Comparison of ENCODE assay signal across 20 mouse cellular contexts in genomic region chr1:87920056-87920614, GRCm38 (mm10).
DNase-seq lines count a peak whose midpoint lies in the region; ATAC-seq lines count a peak whose summit lies in the region.
"Had no signal": no experiment of that assay in that cellular context is flagged by ENCODE, and none has a peak within 500 bp of the region (broad histone marks: within the 10 kb centered on the region; RNA-seq: fewer than 3 reads in every experiment).

No protein-coding gene starts in this region.

- ATAC-seq in intestine, embryonic 16.5 days = peak; percentile 65
- ATAC-seq in intestine, embryonic 15.5 days = no peak
- ATAC-seq in kidney, embryonic 16.5 days (ENCODE audit: low FRiP score, low TSS enrichment) = no peak
- ATAC-seq: forebrain, embryonic 13.5 days; forebrain, postnatal 0 days had no signal

- no peaks in the 10 kb centered on the region for H3K4me1 ChIP-seq in intestine, embryonic 16.5 days (ENCODE audit: control insufficient read depth, insufficient read depth, low read length)
- no peaks in the 10 kb centered on the region for H3K4me1 ChIP-seq in intestine, embryonic 15.5 days (replicated peaks)
- H3K4me1 ChIP-seq in kidney, embryonic 16.5 days (ENCODE audit: insufficient read depth, low read length) = no peaks in the 10 kb centered on the region
- H3K4me1 ChIP-seq: forebrain, embryonic 10.5 days; forebrain, embryonic 13.5 days; hindbrain, embryonic 12.5 days had no signal

- no peak overlapping the region for H3K4me3 ChIP-seq in intestine, embryonic 16.5 days (ENCODE audit: low read length)
- no peak overlapping the region for H3K4me3 ChIP-seq in intestine, embryonic 15.5 days (replicated peaks)
- H3K4me3 ChIP-seq in kidney, embryonic 16.5 days (ENCODE audit: low read length) = no peak overlapping the region
- H3K4me3 ChIP-seq: forebrain, embryonic 10.5 days; forebrain, embryonic 13.5 days; gastrocnemius, adult 2 months; hindbrain, embryonic 12.5 days had no signal

- WGBS in intestine, embryonic 16.5 days = 56% methylated on average over 3 of the region's 3 CpGs
- 65% methylated on average over 3 of the region's 3 CpGs for WGBS in intestine, embryonic 15.5 days
- 86% methylated on average over 3 of the region's 3 CpGs for WGBS in kidney, embryonic 16.5 days

- no peak overlapping the region for H3K27ac ChIP-seq in intestine, embryonic 16.5 days (ENCODE audit: low read length)
- no peak overlapping the region for H3K27ac ChIP-seq in intestine, embryonic 15.5 days
- H3K27ac ChIP-seq in kidney, embryonic 16.5 days (ENCODE audit: low read length) = no peak overlapping the region
- H3K27ac ChIP-seq: forebrain, embryonic 10.5 days; forebrain, embryonic 13.5 days; gastrocnemius, adult 2 months; hindbrain, embryonic 12.5 days had no signal

- no peak overlapping the region for H3K9ac ChIP-seq in intestine, embryonic 16.5 days (ENCODE audit: low read depth, low read length)
- no peak overlapping the region for H3K9ac ChIP-seq in intestine, embryonic 15.5 days
- H3K9ac ChIP-seq in kidney, embryonic 16.5 days (replicated peaks; ENCODE audit: low read length) = no peak overlapping the region
- H3K9ac ChIP-seq: forebrain, embryonic 13.5 days; forebrain, postnatal 0 days; hindbrain, embryonic 12.5 days had no signal

- no peak overlapping the region for H3K4me2 ChIP-seq in intestine, embryonic 16.5 days (ENCODE audit: low read depth, low read length)
- no peak overlapping the region for H3K4me2 ChIP-seq in intestine, embryonic 15.5 days (replicated peaks)
- no peak overlapping the region for H3K4me2 ChIP-seq in kidney, embryonic 16.5 days (replicated peaks; ENCODE audit: low read depth, low read length)
- H3K4me2 ChIP-seq: forebrain, embryonic 13.5 days; heart, embryonic 11.5 days; hindbrain, embryonic 12.5 days had no signal

- H3K9me3 ChIP-seq in intestine, embryonic 16.5 days (ENCODE audit: control insufficient read depth, low read length) = no peaks in the 10 kb centered on the region
- no peaks in the 10 kb centered on the region for H3K9me3 ChIP-seq in intestine, embryonic 15.5 days
- H3K9me3 ChIP-seq in kidney, embryonic 16.5 days (ENCODE audit: low read length) = no peaks in the 10 kb centered on the region
- H3K9me3 ChIP-seq: forebrain, embryonic 10.5 days; forebrain, embryonic 13.5 days; hindbrain, embryonic 12.5 days had no signal

- DNase-seq in kidney, adult 8-10 months = peak; percentile 20 to 53
- peak; percentile 1 for DNase-seq in right cerebral cortex, postnatal 14 days
- DNase-seq in right cerebral cortex, postnatal 25 days = no peak
- DNase-seq in spleen, postnatal 14 days (ENCODE audit: low spot score in 2 of 2) = no peak
- DNase-seq: adrenal gland, postnatal 10 days; adrenal gland, postnatal 36 days; cerebellum, adult 18-20 months; cerebellum, adult 9-10 months; cerebellum, postnatal 14 days; forebrain, postnatal 0 days; gastrocnemius, adult 2 months; gastrocnemius, postnatal 14 days; heart, adult 11 months had no signal

- H3K27me3 ChIP-seq in intestine, embryonic 16.5 days (replicated peaks; ENCODE audit: control insufficient read depth, insufficient read depth, low read length) = no peaks in the 10 kb centered on the region
- H3K27me3 ChIP-seq in intestine, embryonic 15.5 days (replicated peaks) = no peaks in the 10 kb centered on the region
- no peaks in the 10 kb centered on the region for H3K27me3 ChIP-seq in kidney, embryonic 16.5 days (ENCODE audit: insufficient read depth, low read length)
- H3K27me3 ChIP-seq: forebrain, embryonic 13.5 days; hindbrain, embryonic 12.5 days had no signal

- 0 out of 2 replicates have a peak, but pooled peaks cover 3% of the 10 kb centered on the region for H3K36me3 ChIP-seq in intestine, embryonic 16.5 days (ENCODE audit: control insufficient read depth, insufficient read depth, low read length)
- H3K36me3 ChIP-seq in intestine, embryonic 15.5 days = peaks cover 28% of the 10 kb centered on the region
- peaks cover 44% of the 10 kb centered on the region for H3K36me3 ChIP-seq in kidney, embryonic 16.5 days (ENCODE audit: insufficient read depth, low read length)

Comparison
In these comparisons a context has a peak if more than half of its experiments do, and no peak if none do; other contexts are left out.
1. DNase-seq: peak in kidney, adult 8-10 months (2 of 2) and right cerebral cortex, postnatal 14 days (single experiment); none in right cerebral cortex, postnatal 25 days (single experiment) and spleen, postnatal 14 days (0 of 2).